Mouse (Mus musculus): Measurements from ENCODE around the gene Pbx2. TPM values are rescaled to one million over a fixed set of nuclear protein-coding genes. Genes with fewer than 3 reads are reported as not detected.
A peak's percentile ranks its signal among the peaks of the same experiment; 100 is the strongest.

The Pbx2 gene
- polyA plus RNA-seq, 1 experiment from 2014 or later = 7.7 TPM

DNA sequence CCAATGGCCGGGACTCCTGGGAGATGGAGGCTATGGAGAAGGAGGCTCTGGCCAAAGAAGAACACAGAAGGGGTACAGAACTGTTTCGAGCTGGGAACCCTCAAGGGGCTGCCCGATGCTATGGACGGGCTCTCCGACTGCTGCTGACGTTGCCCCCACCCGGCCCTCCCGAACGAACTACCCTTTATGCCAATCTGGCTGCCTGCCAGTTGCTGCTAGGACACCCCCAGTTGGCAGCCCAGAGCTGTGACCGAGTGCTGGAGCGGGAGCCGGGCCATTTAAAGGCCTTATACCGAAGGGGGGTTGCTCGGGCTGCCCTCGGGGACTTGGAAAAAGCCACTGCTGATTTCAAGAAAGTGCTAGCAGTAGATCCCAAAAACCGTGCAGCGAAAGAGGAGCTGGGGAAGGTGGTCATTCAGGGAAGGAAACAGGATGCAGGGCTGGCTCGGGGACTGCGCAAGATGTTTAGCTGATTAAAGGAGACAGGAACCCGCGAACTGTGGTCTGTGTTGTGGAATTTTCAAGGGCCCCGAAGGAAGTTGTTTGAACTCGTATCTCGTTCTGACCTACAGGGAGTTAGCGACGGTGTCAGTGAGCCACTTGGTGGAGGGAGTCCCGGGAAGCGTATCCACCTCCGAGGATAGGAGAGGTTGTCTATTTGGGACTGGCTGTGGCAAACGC, 54.9 kb downstream of the Pbx2 start:
- Histone ChIP-seq H3K27ac (ENCODE audit: low read depth, low read length) (no peak overlapping the region), H3K4me1 (ENCODE audit: control insufficient read depth, insufficient read depth, low read length) (peaks cover 20% of the 10 kb centered on the region), H3K4me2 (ENCODE audit: low read depth, low read length) (peak overlapping the region; percentile 47), H3K36me3 (ENCODE audit: control insufficient read depth, insufficient read depth, low read length) (peaks cover 9% of the 10 kb centered on the region; the same call in 1 of the 2 replicates), H3K27me3 (ENCODE audit: control insufficient read depth, insufficient read depth, low read length) (no peaks in the 10 kb centered on the region), H3K9ac (replicated peaks; ENCODE audit: low read depth, low read length) (no peak overlapping the region), H3K4me3 (ENCODE audit: low read depth, low read length) (no peak overlapping the region), H3K9me3 (ENCODE audit: control insufficient read depth, low read length) (no peaks in the 10 kb centered on the region)
- WGBS = 87% methylated on average over 30 of the region's 30 CpGs
- no peak for ATAC-seq (ENCODE audit: low read depth)

Other genes starting within 250 kb of the Pbx2 start
- not detected in 2 replicates for gene Btnl2, start 236.4 kb upstream of the Pbx2 start, polyA plus RNA-seq (2014; fragmentation: Nextera tagmentation; extraction: Ambion mirVana)
- gene Btnl1, start 214.1 kb upstream of the Pbx2 start, polyA plus RNA-seq (2014; fragmentation: Nextera tagmentation; extraction: Ambion mirVana) = not detected in 2 replicates
- gene BC051142, start 192.4 kb upstream of the Pbx2 start, polyA plus RNA-seq (2014; fragmentation: Nextera tagmentation; extraction: Ambion mirVana) = 4.2 and 6.0 TPM in 2 replicates
- not detected in 2 replicates for gene Btnl4, start 113.9 kb upstream of the Pbx2 start, polyA plus RNA-seq (2014; fragmentation: Nextera tagmentation; extraction: Ambion mirVana)
- not detected in 2 replicates for gene Btnl6, start 73.9 kb upstream of the Pbx2 start, polyA plus RNA-seq (2014; fragmentation: Nextera tagmentation; extraction: Ambion mirVana)
- 7.0 and 10.1 TPM in 2 replicates for gene Notch4, start 27.0 kb upstream of the Pbx2 start, polyA plus RNA-seq (2014; fragmentation: Nextera tagmentation; extraction: Ambion mirVana)
- 1.4 and 3.7 TPM in 2 replicates for gene Gpsm3, start 1.5 kb upstream of the Pbx2 start, polyA plus RNA-seq (2014; fragmentation: Nextera tagmentation; extraction: Ambion mirVana)
- 1.2 and 1.4 TPM in 2 replicates for gene Ager, start 6.6 kb downstream of the Pbx2 start, polyA plus RNA-seq (2014; fragmentation: Nextera tagmentation; extraction: Ambion mirVana)
- gene Rnf5, start 12.4 kb downstream of the Pbx2 start, polyA plus RNA-seq (2014; fragmentation: Nextera tagmentation; extraction: Ambion mirVana) = 213 and 221 TPM in 2 replicates
- gene Agpat1, start 13.0 kb downstream of the Pbx2 start, polyA plus RNA-seq (2014; fragmentation: Nextera tagmentation; extraction: Ambion mirVana) = 103 and 108 TPM in 2 replicates
- 6.0 and 18.2 TPM in 2 replicates for gene Egfl8, start 24.7 kb downstream of the Pbx2 start, polyA plus RNA-seq (2014; fragmentation: Nextera tagmentation; extraction: Ambion mirVana)
- gene Ppt2, start 37.2 kb downstream of the Pbx2 start, polyA plus RNA-seq (2014; fragmentation: Nextera tagmentation; extraction: Ambion mirVana) = 21.9 and 25.4 TPM in 2 replicates
- gene Prrt1, start 38.3 kb downstream of the Pbx2 start, polyA plus RNA-seq (2014; fragmentation: Nextera tagmentation; extraction: Ambion mirVana) = 6.7 and 9.3 TPM in 2 replicates
- gene Fkbpl, start 53.5 kb downstream of the Pbx2 start, polyA plus RNA-seq (2014; fragmentation: Nextera tagmentation; extraction: Ambion mirVana) = 11.5 and 14.8 TPM in 2 replicates
- gene Atf6b, start 55.9 kb downstream of the Pbx2 start, polyA plus RNA-seq (2014; fragmentation: Nextera tagmentation; extraction: Ambion mirVana) = 71.8 and 92.5 TPM in 2 replicates
- 0.23 and 0.32 TPM in 2 replicates for gene Tnxb, start 79.3 kb downstream of the Pbx2 start, polyA plus RNA-seq (2014; fragmentation: Nextera tagmentation; extraction: Ambion mirVana)
- gene C4b, start 152.6 kb downstream of the Pbx2 start, polyA plus RNA-seq (2014; fragmentation: Nextera tagmentation; extraction: Ambion mirVana) = not detected in 2 replicates
- gene Cyp21a1, start 213.3 kb downstream of the Pbx2 start, polyA plus RNA-seq (2014; fragmentation: Nextera tagmentation; extraction: Ambion mirVana) = not detected in 2 replicates
- 30.5 and 37.7 TPM in 2 replicates for gene Stk19, start 245.7 kb downstream of the Pbx2 start, polyA plus RNA-seq (2014; fragmentation: Nextera tagmentation; extraction: Ambion mirVana)
- gene Dxo, start 245.8 kb downstream of the Pbx2 start, polyA plus RNA-seq (2014; fragmentation: Nextera tagmentation; extraction: Ambion mirVana) = 59.4 and 67.7 TPM in 2 replicates